Comparison of ENCODE assay signal across 7 mouse cellular contexts in the genomic region with DNA sequence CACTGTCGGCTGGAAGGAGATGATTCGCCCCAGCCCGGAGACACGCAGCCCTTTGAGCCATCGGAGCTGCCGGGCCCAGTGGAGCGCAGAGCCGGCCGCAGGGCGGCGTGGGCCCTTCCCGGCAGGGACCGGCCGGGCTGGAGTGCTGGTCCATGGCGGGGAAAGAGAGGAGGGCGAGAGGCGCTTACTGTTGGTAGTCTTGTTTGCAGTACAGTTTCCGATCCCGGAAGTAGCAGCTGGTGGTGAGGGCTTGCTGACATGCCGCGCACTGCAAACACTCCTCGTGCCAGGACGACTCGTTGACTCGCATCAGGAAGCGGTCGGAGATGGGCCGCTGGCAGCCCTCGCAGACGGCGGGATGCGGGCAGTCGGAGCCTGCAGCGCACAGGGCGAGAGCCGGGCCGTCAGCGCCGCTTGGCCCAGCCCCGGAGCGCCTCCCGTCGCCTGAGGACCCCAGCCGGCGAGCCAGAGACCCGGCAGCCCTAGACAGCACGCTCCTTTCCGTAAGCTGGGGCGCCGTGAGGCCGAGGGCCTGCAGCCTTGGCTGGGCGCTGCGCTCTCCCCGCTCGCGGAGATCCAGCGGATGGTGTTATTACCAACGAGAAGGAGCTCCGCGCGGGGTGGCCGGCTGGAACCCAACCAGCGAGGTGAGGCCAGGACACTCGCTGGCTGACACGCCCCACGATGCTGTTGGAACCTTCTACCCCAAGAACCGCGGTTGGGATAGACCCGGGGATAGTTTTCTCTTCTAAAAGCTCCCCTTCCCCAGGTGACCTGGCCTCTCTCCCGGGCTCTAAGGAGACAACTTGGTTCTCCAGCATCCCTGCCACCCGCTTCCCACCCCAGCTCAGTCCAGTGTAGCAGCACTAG. TPM values are rescaled to one million over a fixed set of nuclear protein-coding genes. Genes with fewer than 3 reads are reported as not detected.
DNase-seq lines count a peak whose midpoint lies in the region; ATAC-seq and TF ChIP-seq lines count a peak whose summit lies in the region.

No protein-coding gene starts in this region.

- H3K9me3 ChIP-seq in ES-E14 (ENCODE audit: control insufficient read depth, insufficient read depth, low read depth, low read length), result no peaks in the 10 kb centered on the region
- H3K9me3 ChIP-seq in hindbrain, embryonic 10.5 days, result no peaks in the 10 kb centered on the region
- H3K9me3 ChIP-seq in liver, postnatal 0 days (ENCODE audit: low read length), result no peaks in the 10 kb centered on the region

- peaks cover 100% of the 10 kb centered on the region for H3K27me3 ChIP-seq in hindbrain, embryonic 10.5 days (ENCODE audit: insufficient read depth, poor library complexity, severe bottlenecking)
- peaks cover 95% of the 10 kb centered on the region for H3K27me3 ChIP-seq in liver, postnatal 0 days (ENCODE audit: insufficient read depth, low read length)

- no peak for ATAC-seq in liver, postnatal 0 days

- no peak for TF ChIP-seq EP300 in liver, postnatal 0 days (IDR thresholded peaks at IDR 0.05; ENCODE audit: low read depth)

- H3K9ac ChIP-seq in ES-E14 (ENCODE audit: insufficient read depth, low read depth, low read length, poor library complexity, severe bottlenecking), result no peak overlapping the region
- H3K9ac ChIP-seq in liver, postnatal 0 days (replicated peaks), result no peak overlapping the region

- H3K4me1 ChIP-seq in ES-E14 (ENCODE audit: control insufficient read depth in 2 of 2, insufficient read depth in 2 of 2, low read length in 2 of 2, poor library complexity in 1 of 2), result peaks cover 0 to 8% of the 10 kb centered on the region in 2 experiments; a peak in 2 of 4 replicates
- peaks cover 86% of the 10 kb centered on the region for H3K4me1 ChIP-seq in hindbrain, embryonic 10.5 days (replicated peaks)
- H3K4me1 ChIP-seq in liver, postnatal 0 days (ENCODE audit: insufficient read depth), result peaks cover 4% of the 10 kb centered on the region

- no peak overlapping the region for H3K27ac ChIP-seq in ES-E14 (ENCODE audit: insufficient read depth, low read depth, low read length, poor library complexity, severe bottlenecking)
- H3K27ac ChIP-seq in hindbrain, embryonic 10.5 days, result peak overlapping the region; percentile 85
- H3K27ac ChIP-seq in liver, postnatal 0 days (ENCODE audit: low read depth), result no peak overlapping the region

- H3K4me3 ChIP-seq in ES-E14 (ENCODE audit: insufficient read depth in 1 of 2, low read depth in 1 of 2, low read length in 2 of 2, poor library complexity in 1 of 2, severe bottlenecking in 1 of 2), result peak overlapping the region; percentile 10 to 62; a peak in 2 of 4 replicates
- H3K4me3 ChIP-seq in hindbrain, embryonic 10.5 days, result peak overlapping the region; percentile 57
- peak overlapping the region; percentile 13 for H3K4me3 ChIP-seq in liver, postnatal 0 days (ENCODE audit: low read depth, low read length)

- peak overlapping the region; percentile 27 for H3K4me2 ChIP-seq in liver, postnatal 0 days (ENCODE audit: low read depth, low read length)

- no peak for DNase-seq in ES-E14 (ENCODE audit: low read depth, low spot score)
- peak; percentile 65 for DNase-seq in embryo, embryonic 10 days (ENCODE audit: low spot score)
- peak; percentile 75 for DNase-seq in hindbrain, embryonic 10.5 days (ENCODE audit: low spot score)
- no peak for DNase-seq in liver, postnatal 0 days
- DNase-seq in retina, postnatal 1 day, result peak; percentile 58
- no peak for DNase-seq in cerebellum, postnatal 36 days
- DNase-seq in spleen, postnatal 4 days (ENCODE audit: low spot score in 2 of 2), result no peak

- H3K36me3 ChIP-seq in ES-E14 (ENCODE audit: control insufficient read depth, insufficient read depth, low read length, poor library complexity, severe bottlenecking), result no peaks in the 10 kb centered on the region
- H3K36me3 ChIP-seq in hindbrain, embryonic 10.5 days, result no peaks in the 10 kb centered on the region
- H3K36me3 ChIP-seq in liver, postnatal 0 days (replicated peaks; ENCODE audit: insufficient read depth, low read length), result no peaks in the 10 kb centered on the region

- in situ Hi-C loops in ES-E14 (cut with MboI; ENCODE audit: low sequenced_read_pairs in 2 of 2, unreplicated experiment in 2 of 2), result loop anchor here (10.0 to 25.0 kb wide), 2 partner anchors 2002 to 2005 kb away; partner anchors contain the start of gene Prdm12 (in 1 of the 2)

- no peak for TF ChIP-seq CTCF in liver, postnatal 0 days (IDR thresholded peaks at IDR 0.05; ENCODE audit: low read depth)

- under 1% methylated on average over 71 of the region's 71 CpGs for WGBS in hindbrain, embryonic 10.5 days
- 1% methylated on average over 63 of the region's 71 CpGs for WGBS in liver, postnatal 0 days (ENCODE audit: insufficient replicate concordance)

TF ChIP-seq in ES-E14, 5 proteins besides CTCF, POLR2A, EP300 and RAD21:
- TF ChIP-seq HCFC1 (IDR thresholded peaks at IDR 0.05; ENCODE audit: borderline replicate concordance, insufficient read depth, low read length) (no peak), ZNF384 (IDR thresholded peaks at IDR 0.05; ENCODE audit: low read depth, low read length) (no peak), ZC3H11A (IDR thresholded peaks at IDR 0.05; ENCODE audit: borderline replicate concordance, low read depth, low read length) (no peak), CHD2 (IDR thresholded peaks at IDR 0.05; ENCODE audit: low read depth, low read length) (no peak), MAFK (IDR thresholded peaks at IDR 0.05; ENCODE audit: insufficient read depth, low read depth, low read length) (no peak)

RNA-seq across cellular contexts. Expression of gene Lmx1b, which starts 0.8 kb away (rescaled TPM):
- 0.32 and 0.67 TPM in 2 replicates for total RNA-seq in ES-E14 (2012; rRNA removed)
- polyA plus RNA-seq in hindbrain, embryonic 10.5 days (2016; fragmentation: Nextera tagmentation; extraction: Ambion mirVana), result 2.5 and 7.7 TPM in 2 replicates
- polyA plus RNA-seq in liver, postnatal 0 days (2015; fragmentation: Nextera tagmentation; extraction: Ambion mirVana), result not detected in 2 replicates

Comparison
In these comparisons a context has a peak if more than half of its experiments do, and no peak if none do; other contexts are left out.
1. DNase-seq: peak in embryo, embryonic 10 days (single experiment), hindbrain, embryonic 10.5 days (single experiment) and retina, postnatal 1 day (single experiment); none in ES-E14 (single experiment), liver, postnatal 0 days (single experiment), cerebellum, postnatal 36 days (0 of 2) and spleen, postnatal 4 days (0 of 2).
2. Peak in every context shown above with its lines, with median percentiles within 50 percentile points of each other: H3K4me3 ChIP-seq.